Mouse (Mus musculus) midbrain, embryonic 15.5 days (tissue): ENCODE measurements at regions not wholly inside any gene's neighbourhood (a gene's known extent, or its start where the extent isn't known, plus 50 kb on each side); places are given as distances from the start of the nearest gene placed in this dataset.
A peak's percentile ranks its signal among the peaks of the same experiment; 100 is the strongest.

Experiments used
- ATAC-seq: fragments of 200-750 bp; cut with Nextera tagmentation; replicated peaks from 2 replicates; pipeline ENCODE4 v1.8.0; 2017; ENCODE audit warnings: moderate TSS enrichment
- H3K27ac ChIP-seq: fragments of 300-500 bp; sonication (generic); 2 replicates; pipeline ENCODE4 v1.5.1; 2015; ENCODE audit warnings: mild to moderate bottlenecking, inconsistent platforms
- H3K27me3 ChIP-seq: fragments of 300-500 bp; sonication (generic); replicated peaks from 2 replicates; pipeline ENCODE4 v1.6.1; 2015; ENCODE audit warnings: inconsistent platforms
- H3K36me3 ChIP-seq: fragments of 300-500 bp; sonication (generic); replicated peaks from 2 replicates; pipeline ENCODE4 v1.6.1; 2015; ENCODE audit warnings: inconsistent platforms
- H3K4me1 ChIP-seq: fragments of 300-500 bp; sonication (generic); 2 replicates; pipeline ENCODE4 v1.6.1; 2015; ENCODE audit warnings: inconsistent platforms
- H3K4me2 ChIP-seq: fragments of 300-500 bp; sonication (generic); 2 replicates; pipeline ENCODE4 v1.6.1; 2015; ENCODE audit warnings: inconsistent platforms, mild to moderate bottlenecking, moderate library complexity
- H3K4me3 ChIP-seq: fragments of 300-500 bp; sonication (generic); 2 replicates; pipeline ENCODE4 v1.5.1; 2015; ENCODE audit warnings: mild to moderate bottlenecking, inconsistent platforms
- H3K9ac ChIP-seq: fragments of 300-500 bp; sonication (generic); 2 replicates; pipeline ENCODE4 v1.6.1; 2015; ENCODE audit warnings: mild to moderate bottlenecking, inconsistent platforms
- H3K9me3 ChIP-seq: fragments of 300-500 bp; sonication (generic); 2 replicates; pipeline ENCODE4 v1.6.1; 2016; ENCODE audit warnings: inconsistent platforms
- WGBS: fragments of 180-500 bp; shearing (Covaris S2); methylation state at CpG from one replicate; pipeline ENCODE4 v1.1.7; 2015; ENCODE audit warnings: mixed read lengths; 5-methylcytosine and 5-hydroxymethylcytosine counted together

- Histone ChIP-seq H3K27me3 (no peaks in the 10 kb centered on the region; the same call in 1 of the 2 replicates), H3K9me3 (no peaks in the 10 kb centered on the region), H3K27ac (no peak overlapping the region), H3K36me3 (no peaks in the 10 kb centered on the region), H3K4me2 (no peak overlapping the region), H3K4me3 (no peak overlapping the region), H3K9ac (no peak overlapping the region), H3K4me1 (peaks cover 6% of the 10 kb centered on the region)
- 51% methylated on average over 10 of the region's 10 CpGs for WGBS
- ATAC-seq, result no peak
These were observed 71.4 kb downstream of the 2410131K14Rik start for GRCm38 (mm10) chr5:118316310-118317017.

GRCm38 (mm10) chr5:118318073-118318472 is 73.0 kb downstream of the 2410131K14Rik start:
- Histone ChIP-seq H3K9ac (no peak overlapping the region), H3K9me3 (no peaks in the 10 kb centered on the region), H3K27ac (no peak overlapping the region), H3K27me3 (no peaks in the 10 kb centered on the region; the same call in 1 of the 2 replicates), H3K4me1 (peaks cover 13% of the 10 kb centered on the region), H3K4me3 (no peak overlapping the region), H3K36me3 (no peaks in the 10 kb centered on the region), H3K4me2 (no peak overlapping the region)
- no peak for ATAC-seq
- 75% methylated on average over 5 of the region's 5 CpGs for WGBS

DNA sequence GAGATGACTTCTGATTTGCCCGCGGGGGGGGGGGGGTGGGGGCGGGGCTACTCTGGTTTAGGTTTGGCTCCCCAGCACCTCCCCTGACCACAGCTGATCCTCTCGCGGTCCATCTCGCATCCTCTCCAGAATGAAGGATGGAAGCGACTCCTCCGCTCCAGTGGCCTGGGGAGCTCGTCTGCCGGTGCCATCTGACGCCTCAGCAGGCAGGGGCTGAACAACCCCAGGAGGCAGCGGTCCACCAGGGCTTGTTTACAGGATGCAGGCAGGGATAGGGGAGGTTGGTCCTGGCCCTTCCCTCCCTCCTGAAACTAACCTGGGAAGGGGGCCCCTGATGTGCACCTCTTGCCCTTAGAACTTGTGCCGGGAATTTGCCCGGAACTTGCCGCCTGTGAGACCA is 73.9 kb downstream of the 2410131K14Rik start:
- H3K27me3 ChIP-seq, result no peaks in the 10 kb centered on the region; the same call in 1 of the 2 replicates
- H3K4me3 ChIP-seq, result no peak overlapping the region
- H3K36me3 ChIP-seq, result no peaks in the 10 kb centered on the region
- ATAC-seq, result no peak
- no peaks in the 10 kb centered on the region for H3K9me3 ChIP-seq
- H3K27ac ChIP-seq, result no peak overlapping the region
- H3K9ac ChIP-seq, result no peak overlapping the region
- WGBS, result 12% methylated on average over 15 of the region's 15 CpGs
- H3K4me2 ChIP-seq, result no peak overlapping the region
- peaks cover 13% of the 10 kb centered on the region for H3K4me1 ChIP-seq

- Histone ChIP-seq H3K36me3 (no peaks in the 10 kb centered on the region), H3K9ac (no peak overlapping the region), H3K27ac (no peak overlapping the region), H3K4me2 (no peak overlapping the region), H3K4me3 (no peak overlapping the region), H3K27me3 (no peaks in the 10 kb centered on the region; the same call in 1 of the 2 replicates), H3K9me3 (no peaks in the 10 kb centered on the region), H3K4me1 (peaks cover 16% of the 10 kb centered on the region)
- peak; percentile 30 for ATAC-seq
- 27% methylated on average over 18 of the region's 18 CpGs for WGBS
These were observed 76.9 kb downstream of the 2410131K14Rik start for GRCm38 (mm10) chr5:118321719-118322455.

DNA sequence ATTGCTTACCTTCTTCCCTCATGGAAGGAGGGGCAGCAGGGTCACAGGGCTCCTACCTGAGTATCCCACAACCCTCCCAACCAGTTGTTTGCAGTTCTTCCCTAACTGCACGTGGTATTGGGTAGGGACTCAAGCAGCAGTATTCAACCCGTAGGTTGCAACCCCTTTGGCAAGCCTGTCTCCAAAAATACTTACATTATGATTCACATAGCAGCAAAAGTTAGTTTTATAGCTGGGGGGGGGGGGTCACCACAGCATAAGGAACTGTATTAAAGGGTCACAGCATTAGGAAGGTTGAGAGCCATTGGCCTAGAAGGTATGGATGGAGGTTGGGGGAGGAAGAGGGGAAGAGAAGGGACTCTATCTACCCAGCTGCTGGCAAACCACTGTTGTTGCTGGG is 78.1 kb downstream of the 2410131K14Rik start:
- no peaks in the 10 kb centered on the region for H3K9me3 ChIP-seq
- H3K27me3 ChIP-seq, result no peaks in the 10 kb centered on the region; the same call in 1 of the 2 replicates
- no peak overlapping the region for H3K4me3 ChIP-seq
- H3K27ac ChIP-seq, result no peak overlapping the region
- H3K9ac ChIP-seq, result no peak overlapping the region
- ATAC-seq, result no peak
- H3K4me1 ChIP-seq, result peaks cover 22% of the 10 kb centered on the region
- no peaks in the 10 kb centered on the region for H3K36me3 ChIP-seq
- 94% methylated on average over 2 of the region's 2 CpGs for WGBS
- no peak overlapping the region for H3K4me2 ChIP-seq

DNA sequence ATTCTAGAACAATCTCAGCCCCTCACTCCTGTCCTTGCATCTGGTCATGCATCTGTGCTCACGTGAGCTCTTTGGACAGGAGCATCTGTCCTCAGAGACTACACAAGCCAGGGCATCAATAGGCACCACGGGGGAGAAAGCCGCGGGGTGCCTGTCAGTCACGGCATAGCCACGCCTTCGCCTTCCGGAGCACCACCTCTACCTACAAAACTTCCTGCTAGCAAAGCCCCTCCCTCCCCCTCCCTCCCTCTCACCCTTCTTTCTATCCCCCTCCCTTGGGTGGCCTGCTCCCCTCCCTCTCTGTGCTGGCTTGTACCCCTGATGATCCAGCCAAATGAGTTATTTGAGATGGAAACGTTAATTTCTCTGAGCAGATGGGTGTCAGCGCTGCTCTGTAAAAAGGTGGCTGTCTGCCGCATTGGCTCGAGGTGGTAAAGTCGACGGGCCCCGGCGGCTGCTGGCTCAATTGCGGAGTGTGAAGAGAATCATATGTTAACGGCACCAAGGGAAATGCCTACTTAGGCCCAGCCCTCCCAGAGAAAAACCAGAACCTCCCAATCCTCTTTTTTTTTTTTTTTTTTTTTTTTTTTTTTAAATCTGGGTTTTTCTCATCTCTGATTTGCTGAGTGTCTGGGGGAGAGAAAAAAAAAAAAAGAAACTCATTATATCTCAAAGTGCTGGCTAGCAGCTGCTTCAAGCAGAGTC is 82.0 kb downstream of the 2410131K14Rik start:
- peak; percentile 52 for ATAC-seq
- Histone ChIP-seq H3K4me3 (peak overlapping the region; percentile 20), H3K9me3 (0 out of 2 replicates have a peak, but pooled peaks cover 4% of the 10 kb centered on the region), H3K4me2 (peak overlapping the region; percentile 51), H3K4me1 (peaks cover 24% of the 10 kb centered on the region), H3K27ac (peak overlapping the region; percentile 76), H3K9ac (0 out of 2 replicates have a peak overlapping the region, but pooled peaks have one; percentile 7), H3K27me3 (no peaks in the 10 kb centered on the region), H3K36me3 (no peaks in the 10 kb centered on the region)
- under 1% methylated on average over 18 of the region's 18 CpGs for WGBS

GRCm38 (mm10) chr5:118327961-118328712 is 83.1 kb downstream of the 2410131K14Rik start:
- 0 out of 2 replicates have a peak, but pooled peaks have one; percentile 38 for ATAC-seq
- H3K4me1 ChIP-seq, result peaks cover 28% of the 10 kb centered on the region
- H3K27me3 ChIP-seq, result no peaks in the 10 kb centered on the region
- peak overlapping the region; percentile 23 for H3K4me3 ChIP-seq
- peak overlapping the region; percentile 51 for H3K4me2 ChIP-seq
- no peak overlapping the region for H3K9ac ChIP-seq
- no peaks in the 10 kb centered on the region for H3K36me3 ChIP-seq
- under 1% methylated on average over 28 of the region's 28 CpGs for WGBS
- 0 out of 2 replicates have a peak, but pooled peaks cover 4% of the 10 kb centered on the region for H3K9me3 ChIP-seq
- H3K27ac ChIP-seq, result peak overlapping the region; percentile 64

DNA sequence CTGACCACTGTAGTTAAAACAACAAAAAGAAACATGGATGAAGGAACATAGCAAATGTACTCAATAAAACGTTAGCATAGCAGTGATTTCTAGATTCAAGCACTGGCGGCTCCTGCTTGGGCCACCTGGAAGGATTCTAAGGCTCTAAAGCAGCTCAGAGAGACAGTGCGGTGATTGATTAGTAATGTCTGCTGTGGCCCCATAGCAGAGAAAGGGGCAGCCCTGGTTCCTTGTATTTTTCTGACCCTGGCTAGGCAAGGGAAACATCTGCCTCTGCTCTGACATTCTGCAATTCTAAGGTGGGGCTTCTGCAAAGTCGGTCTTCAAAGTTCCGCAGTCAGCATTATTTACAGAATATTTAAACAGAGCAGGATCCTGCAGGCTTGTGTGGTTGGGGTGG is 84.1 kb downstream of the 2410131K14Rik start:
- Histone ChIP-seq H3K27me3 (no peaks in the 10 kb centered on the region), H3K9me3 (0 out of 2 replicates have a peak, but pooled peaks cover 4% of the 10 kb centered on the region), H3K27ac (peak overlapping the region; percentile 64; the same call in 1 of the 2 replicates), H3K9ac (no peak overlapping the region), H3K4me3 (no peak overlapping the region), H3K36me3 (no peaks in the 10 kb centered on the region), H3K4me1 (peaks cover 28% of the 10 kb centered on the region), H3K4me2 (no peak overlapping the region)
- 86% methylated on average over 5 of the region's 5 CpGs for WGBS
- no peak for ATAC-seq

DNA sequence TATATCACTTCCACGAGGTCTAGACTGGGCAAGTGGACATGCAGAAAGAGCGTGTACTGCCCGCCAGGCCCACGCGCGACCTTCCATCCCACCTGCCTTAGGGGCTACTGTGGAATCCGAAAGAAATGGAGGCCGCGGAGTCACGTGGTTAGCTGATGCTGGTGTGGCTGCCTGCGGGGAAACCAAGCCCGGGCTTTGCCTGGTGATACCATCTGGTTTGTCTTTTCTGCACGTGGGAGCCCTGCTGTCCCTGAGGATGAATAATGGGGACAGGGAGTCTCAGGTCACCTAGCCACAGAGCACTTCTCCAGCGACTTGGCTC is 86.2 kb downstream of the 2410131K14Rik start:
- H3K4me3 ChIP-seq, result no peak overlapping the region
- peak overlapping the region; percentile 64 for H3K4me2 ChIP-seq
- H3K27me3 ChIP-seq, result no peaks in the 10 kb centered on the region
- H3K9ac ChIP-seq, result no peak overlapping the region
- no peak overlapping the region for H3K27ac ChIP-seq
- 20% methylated on average over 14 of the region's 14 CpGs for WGBS
- peaks cover 28% of the 10 kb centered on the region for H3K4me1 ChIP-seq
- ATAC-seq, result no peak
- H3K36me3 ChIP-seq, result no peaks in the 10 kb centered on the region
- H3K9me3 ChIP-seq, result 0 out of 2 replicates have a peak, but pooled peaks cover 4% of the 10 kb centered on the region

GRCm38 (mm10) chr5:118331608-118332394 is 86.8 kb downstream of the 2410131K14Rik start:
- H3K9ac ChIP-seq, result peak overlapping the region; percentile 26
- no peaks in the 10 kb centered on the region for H3K27me3 ChIP-seq
- no peaks in the 10 kb centered on the region for H3K36me3 ChIP-seq
- H3K4me3 ChIP-seq, result peak overlapping the region; percentile 34
- WGBS, result under 1% methylated on average over 32 of the region's 32 CpGs
- peaks cover 26% of the 10 kb centered on the region for H3K4me1 ChIP-seq
- H3K9me3 ChIP-seq, result 0 out of 2 replicates have a peak, but pooled peaks cover 4% of the 10 kb centered on the region
- H3K27ac ChIP-seq, result peak overlapping the region; percentile 40
- peak overlapping the region; percentile 64 for H3K4me2 ChIP-seq
- peak; percentile 50; the same call in 1 of the 2 replicates for ATAC-seq

DNA sequence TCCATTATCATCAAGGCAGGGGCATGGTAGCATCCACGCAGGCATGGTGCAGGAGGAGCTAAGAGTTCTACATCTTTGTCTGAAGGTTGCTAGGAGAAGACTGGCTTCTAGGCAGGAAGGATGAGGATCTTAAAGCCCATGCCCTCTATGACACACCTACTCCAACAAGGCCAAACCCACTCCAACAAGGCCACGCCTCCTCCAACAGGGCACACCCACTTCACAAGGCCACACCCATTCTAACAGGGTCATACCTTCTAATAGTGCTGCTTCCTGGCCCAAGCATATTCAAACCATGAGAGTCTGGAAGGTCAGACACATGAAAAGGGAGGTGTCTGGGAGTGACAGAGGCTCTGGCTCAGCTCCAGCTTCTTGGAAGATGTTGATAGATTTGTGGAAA is 89.0 kb downstream of the 2410131K14Rik start:
- Histone ChIP-seq H3K27ac (no peak overlapping the region), H3K4me1 (peaks cover 14% of the 10 kb centered on the region), H3K9me3 (0 out of 2 replicates have a peak, but pooled peaks cover 4% of the 10 kb centered on the region), H3K36me3 (no peaks in the 10 kb centered on the region), H3K9ac (no peak overlapping the region), H3K27me3 (no peaks in the 10 kb centered on the region), H3K4me3 (no peak overlapping the region), H3K4me2 (no peak overlapping the region)
- WGBS, result 92% methylated on average over 2 of the region's 2 CpGs
- no peak for ATAC-seq
